Mouse (Mus musculus) hindlimb bud, embryonic 11.5 days (tissue): ENCODE data around the gene Cenpb.

ENCODE experiments used
- DNase-seq: peaks from one replicate; pipeline ENCODE4 v3.0.0-alpha.2; 2012; ENCODE audit warnings: low read depth, low spot score; ENCODE audit errors: extremely low spot score

The Cenpb gene

DNA sequence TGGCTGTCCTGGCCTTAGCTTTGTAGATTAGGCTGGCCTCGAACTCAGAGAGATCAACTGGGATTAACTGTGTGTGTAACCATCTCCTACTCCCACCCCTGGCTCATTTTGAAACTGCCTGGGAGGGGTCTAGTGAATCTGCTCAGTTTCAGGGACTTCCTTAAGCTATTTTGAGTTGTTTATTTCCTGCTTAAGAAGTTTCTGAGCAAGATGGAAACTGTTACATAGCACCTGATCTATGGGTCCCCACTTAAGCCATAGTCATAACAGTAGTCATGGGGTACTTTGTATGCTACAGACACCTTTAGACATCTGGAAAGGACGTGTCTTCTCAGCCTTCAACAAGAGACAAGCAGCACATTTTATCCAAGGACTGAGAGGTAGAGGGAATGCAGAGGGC is 20.8 kb upstream of the Cenpb start:
- no peak for DNase-seq

DNA sequence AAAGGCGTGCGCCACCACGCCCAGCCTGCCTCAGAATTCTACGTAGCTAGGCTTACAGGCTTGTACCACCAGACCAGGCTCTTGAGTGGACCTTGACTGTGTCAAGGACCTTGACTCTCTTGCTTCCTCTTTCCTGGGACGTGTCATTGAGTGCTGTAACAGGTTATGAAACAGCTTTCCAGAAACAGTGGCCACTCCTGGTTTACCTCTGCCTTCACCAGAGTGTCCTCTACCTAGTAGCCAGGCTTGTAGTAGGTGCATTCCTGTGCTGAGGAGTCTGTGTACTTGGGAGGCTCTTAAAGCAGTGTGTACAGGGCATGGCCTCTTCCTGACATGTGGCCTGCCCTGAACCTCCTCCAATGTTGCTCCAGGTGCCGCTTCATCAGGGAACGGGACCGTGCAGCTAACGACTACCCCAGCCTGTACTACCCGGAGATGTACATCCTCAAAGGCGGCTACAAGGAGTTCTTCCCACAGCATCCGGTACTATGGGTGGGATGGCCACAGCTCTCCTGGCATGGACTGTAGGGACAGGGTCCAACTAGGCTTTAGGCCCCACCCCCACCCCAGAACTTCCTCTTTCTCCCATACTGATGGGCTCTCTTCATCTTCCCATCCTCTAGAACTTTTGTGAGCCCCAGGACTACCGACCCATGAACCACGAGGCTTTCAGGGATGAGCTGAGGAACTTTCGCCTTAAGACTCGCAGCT is 16.9 kb upstream of the Cenpb start:
- no peak for DNase-seq

DNA sequence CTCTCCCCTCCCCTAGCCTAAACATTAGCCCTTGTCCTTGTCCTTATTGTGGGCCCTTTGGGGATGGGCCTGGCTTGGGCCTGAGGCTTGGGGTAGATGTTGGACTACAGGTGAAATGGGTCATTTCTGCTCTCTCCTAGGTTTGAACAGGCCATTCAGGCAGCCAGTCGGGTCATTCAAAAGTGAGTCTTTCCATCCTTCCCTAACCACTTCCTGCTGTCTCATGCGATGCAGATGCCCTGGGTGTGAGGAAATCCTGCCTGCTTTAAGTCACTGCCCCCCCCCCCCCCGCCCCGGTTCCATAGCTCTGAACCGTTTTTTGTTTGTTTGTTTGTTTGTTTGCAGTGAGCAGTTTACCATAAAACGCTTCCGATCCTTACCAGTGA is 11.1 kb upstream of the Cenpb start:
- DNase-seq = no peak

DNA sequence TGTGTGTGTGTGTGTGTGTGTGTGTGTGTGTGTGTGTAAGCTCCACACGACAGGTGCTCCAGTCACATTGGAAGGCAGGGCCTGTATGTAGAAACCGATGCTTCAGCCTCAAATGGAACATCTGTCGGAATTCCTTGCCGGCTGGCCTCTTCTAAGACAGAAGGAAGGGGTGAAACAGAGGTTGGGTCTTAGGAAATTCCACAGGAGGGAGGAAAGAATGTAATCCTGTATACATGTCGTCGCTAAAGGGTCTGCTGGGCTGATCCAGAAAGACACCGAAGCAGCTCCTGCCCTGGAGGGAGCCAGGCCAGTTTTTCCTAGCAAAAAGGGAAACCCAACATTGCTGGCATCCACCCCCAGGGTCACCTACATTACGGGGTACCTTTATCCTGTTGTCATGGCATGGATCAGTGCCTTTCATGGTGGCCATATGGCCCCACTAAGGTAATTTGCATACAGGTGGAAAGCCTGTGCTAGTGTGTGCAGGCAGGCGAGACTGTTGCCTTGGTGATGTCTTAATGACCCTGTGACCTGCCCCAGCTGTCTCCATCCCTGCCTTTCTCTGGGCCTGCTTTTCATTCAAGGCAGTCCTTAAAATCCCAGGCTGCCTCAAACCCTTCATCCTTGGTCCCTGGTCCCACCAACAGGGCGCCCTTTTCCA is 10.6 kb upstream of the Cenpb start:
- DNase-seq = no peak

DNA sequence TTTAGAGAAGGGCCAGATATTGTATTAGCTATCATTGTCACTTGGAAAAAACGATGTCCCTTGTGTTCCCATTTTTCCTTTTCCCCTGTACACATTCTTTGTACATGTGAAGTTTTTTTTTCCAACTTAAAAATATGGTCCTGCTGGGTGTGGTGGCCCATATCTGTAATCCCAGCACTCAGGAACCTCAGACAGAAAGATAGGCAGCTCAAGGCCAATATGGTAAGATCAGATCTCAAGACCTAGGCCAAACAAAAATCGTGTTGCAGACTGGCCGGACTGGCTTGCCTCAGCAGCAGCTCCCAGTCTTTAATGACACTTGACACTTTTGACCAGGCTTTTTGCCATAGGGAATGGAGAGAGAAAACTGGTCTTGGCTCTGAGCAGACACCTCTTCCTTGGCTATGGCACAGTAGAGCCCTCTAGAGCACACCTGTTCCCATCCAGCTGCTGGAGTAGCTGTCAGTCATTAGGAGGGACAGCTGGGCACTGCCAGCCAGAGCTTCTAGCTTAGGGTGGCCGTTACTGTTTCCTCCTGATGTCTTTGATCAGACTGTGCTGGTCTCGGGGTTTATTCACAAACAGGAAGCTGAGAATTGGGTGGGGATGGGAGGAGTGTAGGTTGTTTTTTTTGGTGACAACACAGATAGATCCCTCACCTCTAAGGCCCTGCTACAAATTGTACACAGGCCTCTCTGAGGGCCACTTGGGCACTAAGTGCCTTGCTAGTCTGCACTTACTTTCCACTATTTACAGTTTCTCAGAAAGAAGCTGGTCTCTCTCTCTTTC is 9.8 kb upstream of the Cenpb start:
- no peak for DNase-seq

DNA sequence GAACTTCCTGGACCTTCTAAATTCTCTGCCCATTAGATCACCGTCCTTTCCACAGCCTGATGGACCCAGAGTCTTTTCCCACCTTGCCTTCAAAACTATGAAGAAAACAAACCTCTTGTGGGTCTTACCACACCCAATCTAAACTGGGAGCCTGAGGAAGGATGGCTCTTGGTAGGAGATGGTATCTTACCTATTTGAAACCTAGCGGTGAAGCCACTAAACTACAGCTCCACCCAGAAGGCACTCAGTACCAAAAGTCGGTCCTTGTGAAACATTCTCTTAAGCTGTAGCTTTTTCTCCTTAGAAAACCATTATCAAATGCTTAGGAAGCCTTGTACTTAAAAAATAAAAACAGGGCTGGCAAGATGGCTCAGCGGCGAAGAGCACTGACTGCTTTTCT is 8.4 kb upstream of the Cenpb start:
- DNase-seq = no peak

DNA sequence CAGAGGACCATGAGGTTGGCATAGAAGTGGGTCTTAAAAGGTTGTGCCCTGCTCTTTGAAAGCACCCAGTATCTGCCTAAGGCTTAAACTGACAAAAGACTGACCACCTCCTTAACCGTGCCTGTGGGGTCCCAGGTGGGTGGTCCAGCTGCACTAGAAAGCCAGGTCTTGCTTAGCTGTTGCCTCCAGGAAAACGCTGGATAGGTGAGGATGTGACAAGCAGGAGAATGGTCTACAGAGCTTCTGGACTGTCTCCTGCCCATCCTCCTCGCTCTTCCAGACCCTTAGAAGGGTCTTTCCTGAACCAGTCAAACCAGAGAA is 7.7 kb upstream of the Cenpb start:
- DNase-seq = no peak

DNA sequence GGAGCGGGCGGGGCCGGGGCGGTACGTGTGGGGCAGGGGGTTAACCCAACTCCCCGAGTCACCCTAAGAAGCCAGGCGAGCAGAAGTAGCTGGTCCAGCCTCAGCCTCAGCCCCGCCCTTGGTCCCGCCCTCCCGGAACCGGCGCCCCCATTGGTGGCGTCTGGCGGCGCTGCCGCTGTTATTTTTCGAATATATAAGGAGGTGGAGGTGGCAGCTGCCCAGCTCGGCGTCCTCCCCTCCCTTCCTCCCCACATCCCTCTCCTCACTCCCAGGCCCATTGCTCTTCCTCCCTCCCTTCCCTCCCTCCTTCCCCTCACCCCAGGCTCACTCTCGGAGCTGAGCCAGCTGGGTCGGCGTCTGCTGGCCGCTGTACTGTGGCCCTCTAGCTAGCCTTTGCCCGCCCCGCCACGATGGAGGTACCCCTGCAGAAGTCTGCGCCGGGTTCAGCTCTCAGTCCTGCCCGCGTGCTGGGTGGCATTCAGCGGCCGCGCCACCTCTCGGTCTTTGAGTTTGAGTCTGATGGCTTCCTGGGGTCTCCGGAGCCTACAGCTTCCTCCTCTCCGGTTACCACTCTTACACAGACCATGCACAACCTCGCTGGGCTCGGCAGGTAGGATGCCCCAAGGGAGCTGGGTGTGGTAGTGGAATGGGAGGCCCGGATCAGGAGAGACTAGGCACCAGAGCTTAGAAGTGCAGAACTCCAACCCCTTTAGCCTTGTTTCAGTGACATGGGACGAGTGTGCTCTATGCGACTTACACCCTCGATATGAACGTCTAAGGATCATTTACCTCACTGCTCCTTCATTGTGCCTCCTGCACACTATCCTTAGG is 7.1 kb upstream of the Cenpb start, which contains the start of the genes Cdc25b and Spef1:
Gene Cdc25b (plus strand): TSS at position 179 of the 831 bp plus-strand sequence.
Gene Spef1 (minus strand): TSS at position 512 of the 831 bp plus-strand sequence.
- DNase-seq = no peak

DNA sequence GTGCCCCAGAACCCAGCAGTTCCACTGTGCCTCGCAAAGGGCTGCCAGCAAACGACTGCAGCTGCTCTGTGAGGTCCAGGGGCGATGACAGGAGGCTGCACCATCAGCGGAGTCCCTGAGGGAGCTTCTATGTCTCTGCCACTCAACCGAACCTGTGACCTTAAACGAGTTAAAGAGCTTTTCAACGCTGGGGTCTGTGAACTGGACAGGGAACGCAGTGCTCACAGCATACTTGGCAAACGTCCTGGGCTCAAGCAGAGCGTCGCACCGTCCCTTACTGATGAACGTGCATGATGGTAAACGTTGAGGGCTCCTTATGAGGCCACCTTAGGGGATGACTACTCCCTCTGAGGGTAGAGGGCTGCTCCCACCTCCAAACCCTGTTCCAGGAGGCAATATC is 6.5 kb upstream of the Cenpb start:
- DNase-seq = no peak

DNA sequence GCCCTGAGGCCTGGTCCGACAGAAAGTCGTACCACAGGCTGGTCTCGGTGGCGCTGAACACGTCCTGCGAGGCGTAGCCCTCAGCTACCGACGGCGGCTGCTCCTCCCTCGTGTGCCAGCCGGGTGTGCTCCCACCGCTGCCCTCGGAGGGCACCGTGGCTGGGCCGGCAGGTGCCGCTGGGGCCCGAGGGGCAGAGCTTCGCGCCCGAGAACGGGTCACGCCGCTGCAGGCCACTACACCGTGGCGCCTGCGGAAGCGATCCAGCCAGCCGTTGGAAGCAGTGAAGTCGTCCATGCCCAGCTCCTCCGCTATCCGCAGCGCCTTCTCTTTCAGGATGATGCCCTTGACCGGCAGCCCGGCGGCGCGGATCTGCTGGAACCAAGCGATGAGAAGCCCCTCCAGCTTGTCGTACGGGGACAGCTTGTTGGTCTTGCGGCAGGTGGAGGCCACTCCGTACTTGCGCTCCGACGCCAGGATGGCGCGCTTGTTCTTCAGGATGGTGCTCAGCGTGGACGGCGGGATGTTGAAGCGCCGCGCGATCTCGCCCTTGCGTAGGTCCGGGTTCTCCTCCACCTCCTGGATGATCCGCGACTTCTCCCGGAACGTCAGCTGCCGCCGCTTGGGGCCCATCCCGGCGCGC is 501 bp downstream of the Cenpb start:
- DNase-seq = no peak

DNA sequence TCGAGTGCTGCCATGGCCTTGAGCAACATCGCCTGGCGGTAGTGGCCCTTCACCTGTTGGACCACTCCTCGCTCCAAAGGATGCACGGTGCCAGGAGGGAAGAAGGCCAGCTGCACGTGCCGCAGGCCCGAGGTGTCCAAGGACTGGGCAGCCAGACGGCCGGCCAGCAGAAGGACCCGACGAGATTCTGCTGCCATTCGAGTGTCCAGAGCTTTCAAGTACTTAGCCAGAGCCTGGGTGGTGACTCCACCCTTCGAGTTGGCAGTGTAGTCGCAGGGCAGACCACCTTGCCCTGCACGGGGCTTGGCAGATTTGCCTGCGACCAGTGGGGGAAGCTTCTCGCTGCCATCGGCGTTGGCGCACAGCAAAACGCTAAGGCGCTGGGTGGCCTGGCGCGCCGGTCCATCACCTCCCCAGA is 1.0 kb downstream of the Cenpb start:
- DNase-seq = no peak

DNA sequence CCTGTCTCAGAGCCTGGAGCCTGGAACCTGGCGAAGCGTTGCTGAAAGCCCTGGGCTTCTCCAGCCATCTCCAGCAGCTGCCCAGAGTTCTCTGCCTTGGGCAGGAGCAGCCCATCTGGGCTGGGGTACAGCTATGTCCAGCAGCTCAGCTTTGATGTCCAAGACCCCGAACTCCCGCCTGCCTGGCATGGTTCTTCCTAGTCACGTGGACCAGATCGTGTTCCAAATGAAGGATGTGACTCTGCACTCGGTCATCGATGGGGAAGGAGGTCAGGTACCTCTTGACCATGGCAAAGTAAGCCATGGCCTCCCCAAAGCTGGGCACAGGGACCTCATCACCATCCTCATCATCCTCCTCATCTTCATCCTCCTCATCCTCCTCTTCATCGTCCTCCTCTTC is 1.9 kb downstream of the Cenpb start:
- no peak for DNase-seq

DNA sequence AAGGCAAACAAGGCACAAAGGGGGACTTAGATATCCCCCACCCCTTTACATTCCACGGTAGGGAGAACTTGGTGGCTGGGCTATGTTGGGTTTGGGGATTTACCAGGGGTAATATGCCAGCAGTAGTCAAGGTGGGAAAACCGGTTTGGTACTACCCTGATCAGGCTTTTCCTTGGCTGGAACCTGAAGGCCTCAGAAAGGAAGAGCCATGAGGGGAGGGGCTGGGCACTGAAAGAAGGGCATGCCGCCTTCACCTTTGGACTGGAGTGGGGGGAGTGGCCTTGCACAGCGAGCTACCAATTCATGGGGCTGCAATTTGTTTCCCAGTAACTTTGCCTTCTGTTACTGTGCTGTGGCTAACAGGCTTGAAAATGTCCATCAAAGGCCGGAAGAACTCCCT is 3.4 kb downstream of the Cenpb start:
- no peak for DNase-seq

DNA sequence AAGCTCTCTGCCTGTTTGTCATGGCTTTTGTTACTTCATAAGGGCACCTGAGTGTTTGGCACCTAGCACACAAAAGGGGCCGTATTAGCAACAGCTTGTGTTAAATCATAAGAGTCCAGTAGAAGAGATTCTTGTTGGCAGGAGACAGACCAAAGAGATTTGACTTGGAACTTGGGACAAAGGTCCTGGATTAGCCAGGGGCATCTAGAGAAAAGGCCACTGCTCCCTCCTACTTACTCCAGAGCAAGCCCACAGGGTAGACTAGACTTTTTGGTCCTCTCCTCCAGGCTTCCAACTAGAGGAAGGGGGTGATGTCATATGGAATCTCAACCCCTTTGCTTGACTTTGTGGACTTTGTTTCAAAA is 3.9 kb downstream of the Cenpb start:
- no peak for DNase-seq

DNA sequence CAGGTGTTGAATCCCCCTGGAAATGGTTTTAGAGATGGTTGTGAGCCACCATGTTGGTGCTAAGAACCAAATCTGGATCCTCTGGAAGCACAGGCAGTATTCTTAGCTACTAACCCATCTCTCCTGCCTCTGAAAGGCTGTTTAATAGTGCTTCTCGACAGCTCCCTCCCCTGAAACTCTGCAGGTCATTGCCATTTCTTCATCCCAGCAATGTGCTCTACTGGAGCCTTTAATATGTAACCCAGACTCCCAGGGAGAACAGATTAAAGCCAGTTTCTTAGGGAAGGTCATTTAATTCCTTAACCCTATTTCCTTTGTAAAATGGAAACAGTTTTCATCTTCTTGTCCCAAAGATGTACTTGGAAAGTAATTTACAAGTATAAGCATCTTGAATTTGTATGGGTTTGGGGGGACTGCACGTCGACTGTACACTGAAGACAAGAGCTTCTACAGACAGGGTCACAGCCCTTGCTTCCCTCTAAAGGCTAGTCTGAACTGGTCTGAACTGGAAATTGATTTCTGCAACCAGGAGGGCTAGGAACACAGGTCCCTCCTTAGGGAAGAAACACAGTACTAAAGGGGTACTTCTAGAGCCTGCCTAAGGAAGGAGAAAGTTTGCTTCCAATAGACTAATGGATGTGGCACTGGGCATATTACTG is 4.5 kb downstream of the Cenpb start:
- no peak for DNase-seq

DNA sequence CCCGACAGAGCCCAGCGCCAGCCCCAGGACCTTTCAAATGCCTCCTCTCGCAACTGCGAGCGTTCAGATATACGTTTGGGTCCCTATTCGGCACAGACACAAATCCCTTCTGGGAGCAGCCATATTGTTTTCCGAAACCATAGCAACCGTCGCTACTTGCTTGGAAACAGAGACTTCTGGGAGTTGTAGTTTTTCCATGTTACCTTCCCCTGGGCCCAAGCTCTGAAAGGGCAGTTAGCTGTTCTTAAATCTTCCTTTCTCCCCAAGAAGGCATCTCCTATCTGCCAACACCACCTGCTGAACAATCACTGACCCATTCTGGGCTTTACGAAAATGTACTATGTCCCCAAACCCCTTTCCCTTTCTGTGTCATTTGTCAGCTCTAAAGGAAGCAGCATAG is 5.2 kb downstream of the Cenpb start:
- no peak for DNase-seq

DNA sequence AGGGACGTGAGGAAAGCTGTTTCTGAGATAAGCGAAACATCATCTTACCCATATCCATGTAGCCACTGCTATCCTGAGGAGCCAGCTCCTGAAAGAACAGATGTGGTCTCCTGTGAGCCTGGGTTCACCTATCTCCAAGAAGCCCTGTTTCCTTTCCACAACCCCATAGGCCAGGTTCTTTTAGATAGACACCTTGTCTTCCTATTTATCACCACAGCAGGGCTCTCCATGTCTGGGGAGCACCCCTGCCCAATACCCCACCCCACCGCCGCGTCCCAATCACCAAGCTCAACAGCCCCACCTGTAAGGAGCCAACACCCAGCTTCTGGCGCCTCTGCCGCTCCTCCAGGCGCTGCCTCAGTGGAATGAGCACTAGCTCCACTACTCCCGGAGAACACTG is 7.5 kb downstream of the Cenpb start:
- no peak for DNase-seq

DNA sequence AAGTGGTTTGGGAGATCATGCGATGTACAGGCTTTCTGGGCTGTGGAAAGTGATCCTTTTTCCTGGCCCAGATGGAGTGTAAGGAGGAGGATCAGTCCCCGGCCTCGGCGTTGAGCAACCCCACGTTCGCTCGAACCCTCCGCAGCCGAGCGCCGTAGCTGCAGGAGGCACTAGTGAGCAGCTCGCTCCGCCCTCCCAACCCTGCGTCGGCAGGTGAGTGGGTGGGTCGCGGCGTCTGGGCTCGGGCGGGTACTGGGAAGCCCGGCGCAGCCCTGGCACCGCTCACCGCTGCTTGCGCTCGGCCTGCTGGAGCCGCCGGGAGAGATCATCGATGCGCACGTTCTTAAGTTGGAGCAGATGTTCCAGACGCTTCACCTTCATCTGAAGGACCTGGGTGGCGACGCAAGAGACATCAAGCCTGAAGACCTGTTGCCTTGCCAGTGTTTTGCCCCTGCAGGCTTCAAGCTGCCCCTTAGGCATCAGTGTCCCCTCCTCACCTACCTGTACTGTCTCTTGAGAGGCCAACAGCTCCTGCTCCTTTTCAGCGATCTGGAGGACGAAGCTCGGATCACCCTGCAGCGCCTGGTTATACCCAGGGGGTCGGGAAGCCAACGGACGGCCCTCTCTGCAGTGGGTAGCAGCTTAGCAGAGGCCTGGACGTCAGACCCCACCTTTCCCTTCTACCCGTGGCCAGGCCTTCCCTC is 8.3 kb downstream of the Cenpb start:
- no peak for DNase-seq

DNA sequence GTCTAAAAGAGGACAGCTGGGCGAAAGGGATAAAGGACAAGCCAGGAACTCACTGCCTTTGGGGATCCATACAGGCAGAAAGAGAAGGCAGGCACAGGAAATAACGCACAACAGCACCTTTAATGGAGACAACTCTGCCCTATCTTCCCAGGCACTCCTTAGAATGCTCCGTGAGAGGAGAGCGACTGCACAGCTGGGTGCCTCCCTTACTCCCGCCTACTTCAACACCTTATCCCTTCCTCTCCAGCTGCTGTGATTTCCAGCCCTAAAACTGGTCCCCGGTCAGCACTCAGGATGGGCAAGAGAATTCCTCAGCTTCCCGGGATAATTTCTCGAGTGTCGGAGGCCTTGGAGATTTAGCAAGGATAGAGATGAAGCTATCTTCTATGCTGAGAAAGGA is 8.9 kb downstream of the Cenpb start:
- DNase-seq = no peak

DNA sequence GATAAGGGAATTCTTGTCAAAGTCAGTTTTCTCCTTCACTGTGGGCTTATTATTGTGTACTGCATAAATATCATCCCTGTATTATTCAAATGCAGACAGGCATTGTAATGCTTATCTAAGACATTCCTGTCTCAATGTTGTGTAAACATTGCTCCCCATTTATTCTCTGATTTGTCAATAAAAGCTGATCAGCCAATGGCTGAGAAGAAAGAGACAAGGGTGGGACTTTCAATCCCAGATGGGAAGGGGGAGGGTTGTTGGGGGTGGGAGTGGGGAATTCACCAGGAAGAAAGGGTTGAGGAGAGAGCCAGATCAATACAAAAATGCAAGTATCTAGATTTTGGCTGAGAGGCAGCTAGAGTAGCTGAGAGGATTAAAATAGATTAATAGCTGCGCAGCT is 11.0 kb downstream of the Cenpb start:
- DNase-seq = no peak
